Mouse (Mus musculus): ENCODE measurements around the gene Olfr1288. TPM values are rescaled to one million over a fixed set of nuclear protein-coding genes. Genes with fewer than 3 reads are reported as not detected.

Olfr1288 gene
- polyA plus RNA-seq (2014; fragmentation: Illumina TruSeq; extraction: RNeasy Lipid Tissue Mini Kit (QIAGEN cat#74804); ENCODE audit: low read depth, low replicate concordance) = not detected

DNA sequence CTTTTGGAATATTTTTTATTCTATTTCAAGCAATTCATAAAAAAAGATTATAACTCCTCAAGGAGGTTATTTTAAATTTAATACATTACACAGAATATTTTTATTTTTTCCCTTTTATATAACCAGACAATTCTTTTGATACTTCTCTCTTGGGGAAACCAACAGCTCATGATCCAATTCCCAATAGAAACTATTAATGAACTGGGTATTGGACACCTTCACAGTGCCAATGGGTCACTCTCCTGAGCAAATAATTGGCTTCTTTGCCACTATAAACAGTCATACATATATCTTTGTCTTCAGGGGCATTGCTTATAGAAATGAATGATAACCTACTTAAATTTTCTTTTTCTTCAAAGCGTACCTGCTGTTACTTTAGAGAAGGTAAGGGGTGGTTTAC, at the start of gene Olfr1288:
Olfr1288 (plus strand) TSS at position 301 of the 400 bp plus-strand sequence.

DNA sequence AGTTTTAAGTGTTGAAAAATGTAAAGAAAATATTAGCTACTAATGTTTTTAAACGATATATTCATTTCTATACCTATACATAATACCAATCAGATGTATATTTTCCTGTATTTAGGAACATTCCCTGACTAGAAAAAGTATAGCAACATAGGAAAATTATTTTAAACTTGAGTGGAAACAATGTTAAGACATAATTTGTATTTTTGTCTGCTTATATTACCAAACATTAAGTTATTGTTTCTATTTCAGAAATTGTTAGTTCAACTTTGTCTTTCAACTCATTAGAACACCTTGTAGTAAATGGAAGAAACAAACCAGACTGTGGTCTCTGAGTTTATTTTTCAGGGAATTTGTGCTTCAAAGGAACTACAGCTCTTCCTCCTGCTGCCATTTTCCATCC, 25.1 kb upstream of the Olfr1288 start, which contains the start of gene Olfr1287:
Olfr1287 (plus strand) TSS at position 301 of the 400 bp plus-strand sequence.

DNA sequence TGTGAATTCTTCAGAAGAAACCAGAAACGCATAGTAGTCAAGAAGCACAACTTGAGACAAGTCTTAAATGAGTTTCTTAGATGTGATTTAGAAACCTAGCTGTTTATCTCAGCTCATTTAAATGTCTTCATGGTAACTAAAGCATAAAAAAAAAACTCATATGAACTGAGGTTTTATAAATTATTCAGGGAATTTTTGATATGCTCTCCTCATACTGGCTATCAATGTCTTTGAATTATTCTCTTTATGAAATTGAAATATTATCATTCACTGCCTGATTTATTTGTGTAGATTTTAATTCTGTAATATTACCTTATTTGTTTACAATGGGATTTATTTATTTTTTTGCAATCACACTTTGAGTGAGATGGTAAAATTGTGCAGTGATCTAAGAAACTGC, 6.6 kb downstream of the Olfr1288 start, which contains the start of gene Olfr1289:
Olfr1289 (plus strand) TSS at position 301 of the 400 bp plus-strand sequence.

DNA sequence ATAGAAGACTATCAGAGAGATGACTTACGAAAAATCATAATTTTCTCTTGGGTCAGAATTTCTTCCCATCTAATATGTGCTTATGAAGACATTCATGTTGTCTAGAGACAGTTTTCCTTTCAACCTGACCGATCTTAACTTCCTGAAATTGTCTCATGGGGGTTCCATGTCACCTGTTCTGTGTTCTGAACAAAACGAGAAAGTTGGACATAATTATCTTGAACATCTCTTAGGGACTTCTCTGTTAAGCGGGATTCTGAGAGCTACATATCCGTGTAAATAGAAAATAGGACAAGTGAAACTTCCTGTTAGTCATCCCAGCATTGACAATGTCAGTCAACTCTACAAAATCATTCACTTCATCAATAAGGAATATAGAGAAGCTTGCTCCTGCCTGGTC, 19.8 kb downstream of the Olfr1288 start, which contains the start of gene Olfr1290:
Olfr1290 (minus strand) TSS at position 101 of the 400 bp plus-strand sequence.

DNA sequence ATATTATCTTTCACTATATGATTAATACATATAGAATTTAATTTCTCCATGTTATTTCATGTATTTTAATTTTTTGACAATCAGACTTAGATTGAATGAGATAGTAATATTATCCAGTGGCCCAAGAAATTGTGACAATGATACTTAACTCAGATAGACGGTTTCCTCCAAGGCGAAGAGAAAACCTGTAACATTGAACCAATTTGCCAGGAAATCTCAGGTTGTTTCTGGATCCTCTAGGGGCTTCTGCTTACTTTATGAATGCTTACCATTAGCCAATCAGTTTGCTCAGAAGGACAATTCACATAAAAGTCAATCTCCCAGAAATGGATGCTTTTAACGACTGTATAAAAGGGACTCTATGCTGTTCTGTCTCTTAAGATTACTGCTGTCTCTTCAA, 23.0 kb downstream of the Olfr1288 start, which contains the start of gene Olfr1291-ps1:
Olfr1291-ps1 (plus strand) TSS at position 301 of the 400 bp plus-strand sequence.

DNA sequence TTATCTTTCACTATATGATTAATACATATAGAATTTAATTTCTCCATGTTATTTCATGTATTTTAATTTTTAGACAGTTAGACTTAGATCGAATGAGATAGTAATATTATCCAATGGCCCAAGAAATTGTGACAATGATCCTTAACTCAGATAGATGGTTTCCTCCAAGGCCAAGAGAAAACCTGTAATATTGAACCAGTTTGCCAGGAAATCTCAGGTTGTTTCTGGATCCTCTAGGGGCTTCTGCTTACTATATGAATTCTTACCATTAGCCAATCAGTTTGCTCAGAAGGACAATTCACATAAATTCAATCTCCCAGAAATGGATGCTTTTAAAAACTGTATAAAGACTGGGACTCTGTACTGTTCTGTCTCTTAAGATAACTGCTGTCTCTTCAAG, 51.0 kb downstream of the Olfr1288 start, which contains the start of gene Olfr1293-ps:
Olfr1293-ps (plus strand) TSS at position 301 of the 400 bp plus-strand sequence.

Other genes with a start within 250 kb of the Olfr1288 start
- gene 4930430A15Rik, start 244.5 kb upstream of the Olfr1288 start, polyA plus RNA-seq (2014; fragmentation: Illumina TruSeq; extraction: RNeasy Lipid Tissue Mini Kit (QIAGEN cat#74804); ENCODE audit: low read depth, low replicate concordance) = not detected
- not detected for gene Olfr1275, start 238.8 kb upstream of the Olfr1288 start, polyA plus RNA-seq (2014; fragmentation: Illumina TruSeq; extraction: RNeasy Lipid Tissue Mini Kit (QIAGEN cat#74804); ENCODE audit: low read depth, low replicate concordance)
- gene Olfr1276, start 219.6 kb upstream of the Olfr1288 start, polyA plus RNA-seq (2014; fragmentation: Illumina TruSeq; extraction: RNeasy Lipid Tissue Mini Kit (QIAGEN cat#74804); ENCODE audit: low read depth, low replicate concordance) = not detected
- not detected for gene Olfr1277, start 200.0 kb upstream of the Olfr1288 start, polyA plus RNA-seq (2014; fragmentation: Illumina TruSeq; extraction: RNeasy Lipid Tissue Mini Kit (QIAGEN cat#74804); ENCODE audit: low read depth, low replicate concordance)
- not detected for gene Olfr1278, start 184.0 kb upstream of the Olfr1288 start, polyA plus RNA-seq (2014; fragmentation: Illumina TruSeq; extraction: RNeasy Lipid Tissue Mini Kit (QIAGEN cat#74804); ENCODE audit: low read depth, low replicate concordance)
- not detected for gene Olfr1279, start 173.5 kb upstream of the Olfr1288 start, polyA plus RNA-seq (2014; fragmentation: Illumina TruSeq; extraction: RNeasy Lipid Tissue Mini Kit (QIAGEN cat#74804); ENCODE audit: low read depth, low replicate concordance)
- not detected for gene Olfr1280, start 160.1 kb upstream of the Olfr1288 start, polyA plus RNA-seq (2014; fragmentation: Illumina TruSeq; extraction: RNeasy Lipid Tissue Mini Kit (QIAGEN cat#74804); ENCODE audit: low read depth, low replicate concordance)
- gene Olfr1281, start 147.6 kb upstream of the Olfr1288 start, polyA plus RNA-seq (2014; fragmentation: Illumina TruSeq; extraction: RNeasy Lipid Tissue Mini Kit (QIAGEN cat#74804); ENCODE audit: low read depth, low replicate concordance) = not detected
- not detected for gene Olfr1282, start 138.0 kb upstream of the Olfr1288 start, polyA plus RNA-seq (2014; fragmentation: Illumina TruSeq; extraction: RNeasy Lipid Tissue Mini Kit (QIAGEN cat#74804); ENCODE audit: low read depth, low replicate concordance)
- not detected for gene Olfr1283, start 107.3 kb upstream of the Olfr1288 start, polyA plus RNA-seq (2014; fragmentation: Illumina TruSeq; extraction: RNeasy Lipid Tissue Mini Kit (QIAGEN cat#74804); ENCODE audit: low read depth, low replicate concordance)
- gene Olfr1284, start 98.6 kb upstream of the Olfr1288 start, polyA plus RNA-seq (2014; fragmentation: Illumina TruSeq; extraction: RNeasy Lipid Tissue Mini Kit (QIAGEN cat#74804); ENCODE audit: low read depth, low replicate concordance) = not detected
- not detected for gene Olfr1286, start 51.0 kb upstream of the Olfr1288 start, polyA plus RNA-seq (2014; fragmentation: Illumina TruSeq; extraction: RNeasy Lipid Tissue Mini Kit (QIAGEN cat#74804); ENCODE audit: low read depth, low replicate concordance)
- gene Olfr1287, start 25.0 kb upstream of the Olfr1288 start, polyA plus RNA-seq (2014; fragmentation: Illumina TruSeq; extraction: RNeasy Lipid Tissue Mini Kit (QIAGEN cat#74804); ENCODE audit: low read depth, low replicate concordance) = not detected
- not detected for gene Olfr1289, start 6.7 kb downstream of the Olfr1288 start, polyA plus RNA-seq (2014; fragmentation: Illumina TruSeq; extraction: RNeasy Lipid Tissue Mini Kit (QIAGEN cat#74804); ENCODE audit: low read depth, low replicate concordance)
- gene Olfr1290, start 19.7 kb downstream of the Olfr1288 start, polyA plus RNA-seq (2014; fragmentation: Illumina TruSeq; extraction: RNeasy Lipid Tissue Mini Kit (QIAGEN cat#74804); ENCODE audit: low read depth, low replicate concordance) = not detected
- not detected for gene Olfr1291-ps1, start 23.1 kb downstream of the Olfr1288 start, polyA plus RNA-seq (2014; fragmentation: Illumina TruSeq; extraction: RNeasy Lipid Tissue Mini Kit (QIAGEN cat#74804); ENCODE audit: low read depth, low replicate concordance)
- gene Olfr1293-ps, start 51.1 kb downstream of the Olfr1288 start, polyA plus RNA-seq (2014; fragmentation: Illumina TruSeq; extraction: RNeasy Lipid Tissue Mini Kit (QIAGEN cat#74804); ENCODE audit: low read depth, low replicate concordance) = not detected
- not detected for gene Olfr1294, start 66.2 kb downstream of the Olfr1288 start, polyA plus RNA-seq (2014; fragmentation: Illumina TruSeq; extraction: RNeasy Lipid Tissue Mini Kit (QIAGEN cat#74804); ENCODE audit: low read depth, low replicate concordance)
- gene Olfr1295, start 95.6 kb downstream of the Olfr1288 start, polyA plus RNA-seq (2014; fragmentation: Illumina TruSeq; extraction: RNeasy Lipid Tissue Mini Kit (QIAGEN cat#74804); ENCODE audit: low read depth, low replicate concordance) = not detected
- gene Olfr1297, start 152.4 kb downstream of the Olfr1288 start, polyA plus RNA-seq (2014; fragmentation: Illumina TruSeq; extraction: RNeasy Lipid Tissue Mini Kit (QIAGEN cat#74804); ENCODE audit: low read depth, low replicate concordance) = not detected
- not detected for gene Olfr1298, start 175.1 kb downstream of the Olfr1288 start, polyA plus RNA-seq (2014; fragmentation: Illumina TruSeq; extraction: RNeasy Lipid Tissue Mini Kit (QIAGEN cat#74804); ENCODE audit: low read depth, low replicate concordance)
- gene Olfr1299, start 187.3 kb downstream of the Olfr1288 start, polyA plus RNA-seq (2014; fragmentation: Illumina TruSeq; extraction: RNeasy Lipid Tissue Mini Kit (QIAGEN cat#74804); ENCODE audit: low read depth, low replicate concordance) = not detected